Mouse (Mus musculus) gastrocnemius, postnatal 25 days (tissue): ENCODE measurements around the gene Gm12185. TPM values are rescaled to one million over a fixed set of nuclear protein-coding genes. Genes with fewer than 3 reads are reported as not detected.
"Not testable (repeated sequence)": the region's sequence is repeated elsewhere in the genome, so short reads cannot be mapped to it uniquely, and the experiment has no call there.

ENCODE experiments used
- DNase-seq: peaks from one replicate; pipeline ENCODE4 v3.0.0; 2022
- total RNA-seq, 2 experiments: library from RNA; stranded (reverse); gene quantifications; 1 replicate in 1 of 2; 2 replicates in 1 of 2; pipeline ENCODE4 v1.2.3; 2021

Gene Gm12185
- total RNA-seq, 2 experiments from 2014 or later, result 0.15 to 0.19 TPM

DNA sequence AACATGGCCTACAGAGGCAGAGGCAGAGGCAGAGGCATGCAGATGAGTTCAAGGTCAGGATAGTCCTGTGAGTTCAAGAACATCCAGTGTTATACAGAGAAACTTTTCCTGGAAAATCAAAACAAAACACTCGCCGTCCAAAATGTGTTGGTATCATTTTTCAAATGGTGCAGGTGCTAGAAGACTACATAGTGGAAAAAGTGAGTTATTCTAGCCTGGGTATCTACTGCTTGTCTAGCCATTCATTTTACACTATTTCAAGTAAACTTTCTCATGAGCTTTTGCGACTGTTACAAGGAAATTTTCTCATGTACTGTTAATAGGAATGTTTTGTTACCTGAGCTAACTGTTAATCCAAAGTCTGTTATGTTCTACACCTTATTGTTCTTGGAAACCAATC is 73.6 kb downstream of the Gm12185 start:
- DNase-seq, result no peak

DNA sequence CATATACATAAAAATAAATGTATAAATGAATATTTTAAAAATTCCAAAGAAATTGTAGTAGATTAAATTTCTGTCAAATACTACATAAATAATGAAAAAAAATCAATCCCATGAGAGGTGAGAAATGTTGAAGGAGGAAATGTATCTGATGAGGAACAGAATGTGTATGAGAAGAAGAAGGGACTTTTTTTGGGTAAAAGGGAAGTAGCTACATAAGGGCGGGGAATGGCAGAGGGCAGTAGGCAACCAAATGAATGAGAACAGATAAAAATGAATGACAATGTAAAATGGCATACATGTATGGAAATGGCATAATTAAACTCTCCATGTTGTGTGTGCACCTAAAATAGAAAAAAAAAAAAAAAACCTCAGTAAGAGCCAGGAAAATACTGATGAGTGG is 78.4 kb downstream of the Gm12185 start:
- DNase-seq, result no peak

DNA sequence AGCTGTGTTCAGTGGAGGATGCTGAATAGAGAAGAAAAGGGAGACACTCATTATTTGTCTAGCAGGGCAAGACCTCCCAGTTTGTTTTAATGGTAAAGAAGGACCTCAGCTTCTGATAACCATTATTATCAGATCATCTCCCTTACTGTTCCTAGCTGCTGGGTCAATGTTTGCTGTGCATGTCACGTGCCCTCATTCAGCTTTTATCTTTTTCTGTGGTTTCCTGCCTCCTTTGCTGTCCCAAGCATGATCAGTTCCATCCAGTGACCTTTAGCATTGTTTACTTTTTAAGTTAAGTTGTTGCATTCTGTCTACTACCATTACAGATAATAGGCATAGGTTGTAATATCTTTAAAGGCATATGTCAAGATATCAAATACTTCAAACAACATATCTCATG is 83.6 kb downstream of the Gm12185 start:
- no peak for DNase-seq

DNA sequence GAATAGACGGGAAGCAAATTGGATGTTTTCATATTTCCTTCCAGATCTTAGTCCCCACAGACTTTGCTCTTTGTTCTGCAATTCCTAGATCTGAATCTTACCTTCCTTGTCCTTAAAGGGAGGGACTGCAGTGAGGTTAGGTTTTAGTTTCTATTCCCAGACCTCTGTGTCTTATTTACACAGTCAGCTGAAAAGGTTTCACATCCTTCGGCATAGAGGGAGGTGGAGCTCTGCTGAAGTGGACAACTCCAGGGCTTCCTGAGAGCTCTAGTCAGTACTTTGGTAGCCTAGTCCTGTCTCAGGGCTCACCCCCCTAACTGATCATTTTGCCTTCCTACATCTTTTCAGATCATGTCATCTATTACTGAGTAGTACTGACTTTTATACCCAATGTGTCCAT is 90.0 kb downstream of the Gm12185 start, which contains the start of gene Gm5431:
Gm5431 (minus strand) TSS at position 194 of the 400 bp plus-strand sequence.
- DNase-seq, result no peak

DNA sequence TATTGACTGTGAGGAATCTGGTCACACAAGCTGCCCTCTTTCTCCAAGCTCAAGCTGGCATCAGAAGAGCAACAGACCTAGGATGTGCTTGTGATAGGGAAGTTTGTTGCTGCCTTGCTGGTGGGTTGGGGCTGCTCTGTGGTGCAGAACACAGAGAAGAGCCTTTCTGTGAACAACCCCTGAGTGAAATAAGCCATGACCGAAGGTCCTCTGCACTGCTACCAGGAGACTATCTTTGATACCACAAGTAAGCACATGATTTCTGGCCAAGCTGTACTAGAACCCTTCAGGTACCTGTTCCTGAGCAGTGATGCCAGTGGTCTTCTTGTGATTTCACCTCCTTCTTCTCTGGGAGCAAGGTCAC is 90.5 kb downstream of the Gm12185 start:
- DNase-seq, result not testable (repeated sequence)

DNA sequence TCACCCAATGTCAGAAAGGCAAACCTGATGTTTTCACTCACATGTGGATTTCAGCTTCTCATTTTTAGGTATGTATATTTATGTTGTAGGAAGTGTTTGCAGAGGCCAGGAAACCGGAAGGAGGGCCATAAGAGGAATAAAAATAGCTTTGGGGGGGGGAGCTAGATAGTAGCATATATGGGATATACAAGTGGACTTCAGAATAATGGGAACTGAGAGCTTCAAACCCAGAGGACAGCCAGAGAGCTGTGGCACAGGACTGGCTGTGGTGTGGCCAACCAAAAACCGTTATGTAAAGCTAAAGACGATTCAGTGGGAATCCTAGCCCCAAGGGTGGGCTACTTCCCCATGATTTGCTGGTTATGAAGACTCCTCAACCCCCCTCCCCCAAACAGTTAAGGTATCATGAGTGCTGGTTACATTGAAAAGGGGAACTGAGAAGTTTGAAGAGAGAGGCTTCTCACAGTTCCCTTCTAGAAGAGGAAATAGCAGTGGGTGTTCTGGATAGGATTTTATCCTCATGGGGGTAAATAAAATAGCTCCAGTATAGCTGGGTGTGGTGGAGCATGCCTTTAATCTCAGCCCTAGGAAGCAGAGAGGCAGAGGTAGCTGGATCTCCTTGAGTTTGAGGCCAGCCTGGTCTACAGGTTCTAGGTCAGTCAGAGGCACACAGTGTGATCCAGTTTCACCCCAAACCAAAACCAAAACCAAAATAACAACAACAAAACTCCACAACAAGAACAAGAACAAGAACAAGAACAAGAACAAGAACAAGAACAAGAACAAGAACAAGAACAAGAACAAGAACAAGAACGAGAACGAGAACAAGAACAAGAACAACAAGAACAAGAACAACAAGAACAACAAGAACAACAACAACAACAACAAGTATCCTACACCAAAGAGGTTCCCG is 91.1 kb downstream of the Gm12185 start:
- DNase-seq, result not testable (repeated sequence)

DNA sequence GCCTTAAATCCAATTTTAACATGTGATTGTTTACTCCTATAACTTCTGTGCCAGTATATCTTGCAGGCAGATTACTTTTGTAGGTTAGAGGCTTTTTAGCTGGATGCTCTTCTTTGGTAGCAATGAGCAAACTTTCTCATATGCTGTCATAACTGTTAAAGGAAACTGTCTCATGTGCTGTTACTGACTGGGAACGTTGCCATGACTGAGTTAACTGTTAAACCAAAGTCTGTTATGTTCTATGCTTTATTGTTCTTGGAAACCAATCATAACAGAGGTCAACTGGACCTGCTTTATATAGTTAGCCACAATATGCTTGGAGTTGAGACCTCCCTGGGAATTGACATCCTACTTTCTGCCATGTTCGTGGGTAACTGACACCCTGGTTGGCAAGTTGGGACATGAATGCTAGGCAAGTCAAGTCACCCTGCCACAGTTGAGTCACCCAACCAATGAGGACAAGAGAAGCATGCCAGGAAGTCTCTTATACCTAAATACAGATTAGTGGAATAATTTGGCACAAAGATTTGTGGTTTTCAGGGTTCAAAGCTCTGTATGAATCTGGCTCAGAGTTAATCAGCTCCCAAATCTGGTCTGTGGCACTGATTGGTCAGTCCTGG is 93.1 kb downstream of the Gm12185 start:
- no peak for DNase-seq

DNA sequence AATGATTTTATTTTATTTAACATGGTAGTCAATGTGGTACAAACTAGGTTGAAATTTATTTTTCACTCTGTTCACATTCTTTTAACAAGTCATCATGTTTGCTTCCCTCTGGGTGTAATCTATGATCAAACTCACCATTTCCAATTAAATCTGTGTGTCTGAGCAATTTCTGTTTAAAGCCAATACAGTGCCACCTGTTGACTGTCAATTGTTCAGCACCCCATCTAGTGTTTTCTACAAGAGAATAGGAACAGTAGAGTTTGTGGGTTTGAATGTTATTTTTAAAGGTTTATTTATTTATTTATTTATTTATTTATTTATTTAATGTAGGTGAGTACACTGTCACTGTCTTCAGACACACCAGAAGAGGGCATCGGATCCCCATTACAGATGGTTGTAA is 115.3 kb downstream of the Gm12185 start:
- DNase-seq, result no peak

DNA sequence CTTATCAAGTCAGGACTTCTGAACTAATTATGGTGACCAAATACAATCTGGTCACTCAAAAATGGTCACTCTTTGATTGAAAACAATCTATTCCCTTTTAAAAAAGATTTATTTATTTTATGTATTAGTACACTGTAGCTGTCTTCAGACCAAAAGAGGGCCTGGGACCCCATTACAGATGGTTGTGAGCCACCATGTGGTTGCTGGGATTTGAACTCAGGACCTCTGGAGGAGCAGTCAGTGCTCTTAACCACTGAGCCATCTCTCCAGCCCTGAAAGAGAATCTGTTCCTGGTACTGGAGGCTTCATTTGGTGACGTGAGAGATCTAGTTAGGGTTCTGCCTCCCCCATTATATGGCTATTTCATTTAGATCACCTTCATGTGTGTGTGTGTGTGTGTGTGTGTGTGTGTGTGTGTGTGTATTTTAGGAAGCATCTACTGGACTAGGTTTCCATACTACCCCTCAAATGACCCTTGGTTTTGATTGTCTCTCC is 116.6 kb downstream of the Gm12185 start:
- not testable (repeated sequence) for DNase-seq

DNA sequence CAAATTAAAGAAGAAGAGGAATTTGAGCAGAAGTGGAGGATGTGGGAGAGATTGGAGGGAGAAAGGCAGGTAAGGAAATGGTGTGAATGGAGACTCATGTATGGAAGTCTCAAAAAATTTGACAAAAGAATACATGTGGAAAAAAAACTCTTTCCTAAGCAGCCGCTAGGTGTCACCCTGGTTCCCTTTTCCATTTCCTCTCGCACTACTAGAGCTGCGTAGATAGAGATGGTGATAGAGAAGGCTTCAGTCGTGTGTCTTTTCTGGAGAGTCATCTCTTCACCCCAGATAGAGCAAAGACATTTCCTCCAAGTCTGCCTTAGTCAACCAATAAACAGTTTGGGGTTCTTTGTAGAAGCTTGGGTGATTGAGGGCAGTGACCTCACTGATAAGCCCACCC is 117.6 kb downstream of the Gm12185 start:
- DNase-seq, result no peak

DNA sequence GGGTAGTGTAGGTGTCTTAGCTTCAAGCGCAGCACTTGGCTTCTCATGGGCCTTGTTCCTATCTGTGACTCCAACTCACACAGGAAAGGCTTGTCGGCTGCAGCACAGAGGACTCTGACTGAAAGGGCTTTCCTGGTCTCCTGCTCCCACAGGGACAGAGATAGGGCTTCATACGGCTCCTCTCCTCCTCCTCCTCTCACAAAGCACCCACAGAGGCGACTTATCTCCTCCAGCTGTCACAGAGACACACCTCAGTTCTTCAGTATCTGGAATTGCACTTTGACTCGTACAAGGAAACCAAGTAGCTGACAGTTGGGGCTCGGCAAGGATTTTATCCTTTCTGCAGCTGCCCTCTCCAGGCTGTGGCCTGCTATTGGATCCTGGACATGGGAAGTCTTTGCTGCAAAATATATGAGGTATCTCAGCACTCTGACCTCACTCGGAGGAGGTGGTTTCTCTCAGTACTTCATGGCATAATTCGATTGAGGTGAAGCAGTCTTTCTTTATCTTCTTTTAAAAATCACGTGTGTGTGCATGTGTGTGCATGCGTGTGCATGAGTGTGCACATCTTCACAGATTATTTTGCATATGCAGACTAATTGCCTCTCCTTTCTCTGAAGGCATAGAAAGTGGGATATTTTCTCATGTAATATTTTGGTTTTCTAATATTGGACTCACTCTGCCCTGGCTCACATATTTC is 118.3 kb downstream of the Gm12185 start:
- no peak for DNase-seq

DNA sequence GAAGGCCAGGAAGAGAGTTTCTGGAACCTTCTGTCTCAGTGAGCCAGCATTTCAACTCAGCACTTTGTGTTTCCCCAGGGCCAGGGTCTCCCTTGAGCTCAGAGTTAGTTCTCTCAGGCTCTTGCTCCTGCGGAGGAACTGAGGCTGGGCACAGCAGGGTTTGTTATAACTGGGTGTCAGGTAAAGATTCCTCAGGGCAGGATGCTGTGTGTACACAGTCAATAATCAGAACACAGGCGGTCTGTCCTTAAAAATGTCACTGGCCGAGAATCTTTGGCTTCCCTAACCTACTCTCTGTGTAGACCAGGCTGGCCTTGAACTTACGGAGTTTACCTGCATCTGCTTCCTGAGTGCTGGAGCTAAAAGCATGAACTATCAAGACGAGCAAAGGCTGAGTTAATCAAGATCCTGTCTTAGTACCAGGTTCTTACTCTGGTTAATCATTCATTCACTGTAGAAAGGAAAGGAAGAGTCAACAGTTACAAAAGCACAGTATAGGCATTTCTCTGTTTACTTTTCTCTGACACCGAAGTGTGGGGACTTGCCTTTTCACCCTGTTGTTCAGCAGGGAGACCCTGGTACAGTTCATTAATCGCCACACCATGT is 119.2 kb downstream of the Gm12185 start:
- DNase-seq, result no peak

DNA sequence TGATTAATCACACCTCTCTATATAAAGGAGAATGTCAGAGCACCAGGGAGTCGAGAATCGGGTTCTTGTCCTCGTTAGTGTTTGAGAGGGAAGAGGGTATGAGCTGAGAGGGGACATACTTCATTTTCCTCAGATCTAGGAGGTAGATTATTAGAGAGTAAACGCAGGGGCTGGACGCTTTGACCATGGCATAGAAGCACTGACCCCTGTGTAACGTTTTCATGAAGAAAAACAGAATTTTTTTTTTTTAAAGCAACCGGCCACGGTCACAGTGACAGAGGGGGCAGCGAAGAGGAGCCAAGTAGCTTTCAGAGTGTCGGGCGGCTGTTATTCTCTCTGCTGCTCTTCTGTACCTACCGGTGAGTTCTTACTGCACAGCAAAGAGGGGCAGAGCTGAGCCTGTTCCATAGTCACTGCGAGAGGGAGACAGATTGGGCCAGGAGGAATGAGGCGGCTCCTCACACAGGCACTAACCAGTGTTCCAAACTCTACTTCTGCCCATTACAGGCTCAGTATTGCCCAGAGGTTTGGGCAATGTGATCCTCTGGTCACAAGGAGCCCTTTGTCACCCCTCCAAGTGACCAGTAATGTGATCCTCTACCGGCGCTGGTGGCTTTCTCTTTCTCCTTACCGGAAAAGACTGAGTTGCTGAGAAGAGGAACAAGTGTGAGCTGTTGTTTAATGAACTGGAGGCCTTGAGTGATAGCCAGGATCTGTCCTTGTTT is 120.0 kb downstream of the Gm12185 start:
- DNase-seq, result peak; percentile 48

DNA sequence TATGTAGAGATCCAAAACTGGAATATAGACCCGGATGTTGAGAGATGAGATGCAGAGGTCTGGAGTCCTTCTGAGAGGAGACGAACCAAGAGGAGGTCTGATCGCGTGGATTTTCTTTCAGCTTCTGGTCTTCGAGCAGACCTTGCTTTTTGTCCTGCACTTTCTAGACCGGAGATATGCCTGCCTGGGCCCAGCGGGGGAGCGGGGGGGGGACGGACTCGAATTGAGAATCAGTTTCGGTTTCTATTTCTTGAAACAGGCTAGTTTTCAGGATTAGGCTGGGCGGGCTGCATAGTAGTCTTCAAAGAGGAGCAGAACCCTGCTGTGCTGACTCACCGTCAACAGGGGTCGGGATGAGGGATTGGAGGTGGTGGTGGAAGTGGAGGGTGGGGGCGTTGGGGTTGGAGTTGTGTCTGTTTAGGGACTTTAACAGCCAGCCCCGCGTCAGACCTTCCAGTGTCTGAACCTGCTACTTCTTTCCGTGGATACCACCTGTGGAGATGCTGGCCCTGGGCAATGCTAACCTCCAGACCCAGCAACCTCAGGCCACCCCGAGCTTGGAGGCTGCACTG is 120.7 kb downstream of the Gm12185 start, which contains the start of gene Irgm1:
Irgm1 (minus strand) TSS at position 483 of the 572 bp plus-strand sequence.
- peak; percentile 69 for DNase-seq

DNA sequence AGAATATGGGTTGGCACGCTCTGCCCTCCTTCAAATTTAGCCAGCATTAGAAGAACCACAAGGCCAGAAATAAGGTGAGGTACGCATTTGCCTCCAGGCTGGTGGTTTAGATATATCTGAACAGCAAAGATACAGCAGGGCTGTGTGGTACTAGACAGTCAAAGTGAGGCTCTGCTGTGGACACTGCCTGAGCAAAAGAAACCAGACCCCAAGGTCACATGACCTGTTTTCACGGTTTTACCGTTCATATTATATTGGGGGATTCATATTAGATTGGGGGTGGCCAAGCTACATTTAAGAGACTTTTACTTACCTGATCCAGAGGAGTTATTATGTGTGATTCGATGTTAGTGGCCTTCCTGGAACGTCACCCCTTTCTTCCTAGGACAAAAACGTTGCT is 121.2 kb downstream of the Gm12185 start:
- no peak for DNase-seq

DNA sequence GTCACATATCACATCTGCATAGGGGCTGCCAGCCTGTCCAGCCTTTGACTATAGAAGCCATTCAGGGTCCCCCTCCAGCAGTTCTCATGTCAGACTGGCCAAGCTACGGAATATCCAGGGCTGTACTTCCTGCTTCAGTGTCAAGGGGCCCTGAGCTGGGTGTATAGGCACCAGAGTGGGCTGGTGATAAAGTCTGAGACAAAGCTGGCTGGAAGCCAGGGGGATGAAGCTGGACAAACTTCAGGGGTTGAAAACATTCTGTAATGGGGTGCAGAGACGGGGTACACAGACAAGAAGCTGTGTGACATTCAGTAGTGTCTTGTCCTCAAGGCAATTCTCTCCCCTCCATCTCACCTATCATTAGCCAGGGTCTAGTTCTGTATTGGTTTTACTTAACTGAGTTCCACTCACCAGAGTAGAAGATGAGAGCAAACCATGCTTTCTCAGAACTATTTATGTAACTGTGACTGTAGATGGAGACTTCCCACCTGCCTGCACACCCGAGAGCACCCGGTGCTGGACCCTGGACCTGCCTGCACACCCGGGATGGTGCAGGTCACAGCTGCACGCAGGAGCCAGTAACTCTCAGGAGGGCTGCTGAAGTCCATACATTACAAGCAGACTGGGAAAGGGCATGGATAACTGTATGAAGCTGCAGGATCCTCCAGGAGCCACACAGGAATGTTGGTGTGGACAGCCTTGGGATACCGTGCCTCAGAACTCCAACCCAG is 122.5 kb downstream of the Gm12185 start:
- DNase-seq, result no peak

DNA sequence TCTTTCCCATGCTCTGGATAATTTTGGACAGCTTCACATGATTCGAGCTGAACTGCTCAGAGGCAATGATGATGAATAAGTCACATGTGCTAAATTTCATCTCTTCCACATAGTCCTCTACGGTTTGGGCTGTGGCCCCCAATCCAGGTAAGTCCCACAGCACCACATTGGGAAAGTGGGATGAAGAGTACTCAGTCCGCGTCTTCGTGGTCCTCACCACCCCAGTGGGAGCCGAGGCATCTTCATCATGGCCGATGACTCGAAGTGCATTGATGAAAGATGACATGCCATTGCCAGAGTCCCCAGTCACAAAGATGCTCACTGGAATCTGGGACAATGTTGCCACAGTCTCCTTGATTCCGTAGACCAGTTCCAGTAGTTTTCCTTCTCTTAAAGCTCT is 125.5 kb downstream of the Gm12185 start:
- no peak for DNase-seq

DNA sequence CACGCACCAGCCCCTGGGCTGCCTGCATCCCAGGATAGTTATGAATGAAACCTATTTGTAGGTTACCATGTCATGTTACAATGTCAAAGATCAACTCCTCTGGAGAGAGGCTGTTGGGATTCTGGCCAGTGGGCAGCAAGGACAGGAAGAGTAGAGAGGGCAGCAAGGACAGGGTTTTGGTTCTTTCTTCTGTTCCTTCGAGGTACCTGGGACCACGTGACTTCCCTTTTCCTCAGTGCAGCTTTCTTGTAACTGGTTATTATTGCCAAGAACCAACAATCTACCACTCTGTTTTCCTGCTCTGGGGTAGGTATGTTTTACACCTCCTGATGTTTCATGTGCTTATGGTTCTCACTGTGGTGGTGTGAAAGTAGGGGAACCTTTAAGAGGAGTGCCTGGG is 128.2 kb downstream of the Gm12185 start:
- no peak for DNase-seq

DNA sequence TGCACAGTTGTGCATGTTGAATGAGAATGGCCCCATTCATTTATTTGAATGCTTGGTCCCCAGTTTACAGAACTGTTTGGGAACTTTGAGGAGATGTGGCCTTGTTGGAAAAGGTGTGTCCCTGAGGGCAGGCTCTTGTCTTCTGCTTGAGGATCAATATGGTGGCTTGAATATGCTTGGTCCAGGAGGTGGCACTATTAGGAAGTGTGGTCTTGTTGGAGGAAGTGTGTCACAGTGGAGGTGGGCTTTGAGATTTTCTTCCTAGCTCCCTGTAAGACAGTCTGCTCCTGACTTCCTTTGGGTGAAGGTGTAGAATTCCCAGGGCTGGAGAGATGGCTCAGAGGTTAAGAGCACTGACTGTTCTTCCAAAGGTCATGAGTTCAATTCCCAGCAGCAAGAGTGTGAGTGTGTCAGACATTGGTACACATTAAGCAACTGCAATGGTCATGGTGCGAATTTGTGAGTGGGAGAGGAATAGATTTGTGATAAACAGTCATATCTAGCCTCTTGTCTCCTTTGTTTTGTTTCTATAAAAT is 129.2 kb downstream of the Gm12185 start:
- DNase-seq, result no peak

DNA sequence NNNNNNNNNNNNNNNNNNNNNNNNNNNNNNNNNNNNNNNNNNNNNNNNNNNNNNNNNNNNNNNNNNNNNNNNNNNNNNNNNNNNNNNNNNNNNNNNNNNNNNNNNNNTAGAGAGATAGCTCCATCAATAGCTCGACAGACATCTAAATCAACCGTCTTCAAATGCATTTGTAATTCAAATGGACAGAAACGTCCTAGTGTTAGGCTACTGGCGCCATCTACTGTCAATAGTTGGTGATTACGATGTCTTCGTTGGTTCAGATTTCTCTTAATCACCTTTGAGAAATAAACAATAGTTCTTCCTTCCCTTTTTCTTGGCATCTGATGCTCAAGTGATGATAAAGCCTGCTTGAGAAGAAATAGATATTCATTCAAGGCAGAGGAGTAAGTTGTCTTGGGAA is 133.0 kb downstream of the Gm12185 start:
- DNase-seq, result no peak
